Mouse (Mus musculus) kidney, embryonic 15.5 days (tissue): ENCODE results near the gene Zgrf1. TPM values are rescaled to one million over a fixed set of nuclear protein-coding genes. Genes with fewer than 3 reads are reported as not detected.
A peak's percentile ranks its signal among the peaks of the same experiment; 100 is the strongest.

Source experiments
- ATAC-seq: fragments of 200-750 bp; cut with Nextera tagmentation; replicated peaks from 2 replicates; pipeline ENCODE4 v1.8.0; 2017; ENCODE audit warnings: moderate TSS enrichment; ENCODE audit not compliant: low FRiP score
- H3K27ac ChIP-seq: fragments of 300-500 bp; sonication (generic); 2 replicates; pipeline ENCODE4 v1.5.1; 2015; ENCODE audit warnings: mild to moderate bottlenecking, inconsistent platforms
- H3K27me3 ChIP-seq: fragments of 300-500 bp; sonication (generic); 2 replicates; pipeline ENCODE4 v1.6.1; 2015; ENCODE audit warnings: inconsistent platforms
- H3K36me3 ChIP-seq: fragments of 300-500 bp; sonication (generic); 2 replicates; pipeline ENCODE4 v1.6.1; 2015; ENCODE audit warnings: inconsistent platforms
- H3K4me1 ChIP-seq: fragments of 300-500 bp; sonication (generic); 2 replicates; pipeline ENCODE4 v1.6.1; 2015; ENCODE audit warnings: inconsistent platforms
- H3K4me2 ChIP-seq: fragments of 300-500 bp; sonication (generic); 2 replicates; pipeline ENCODE4 v1.6.1; 2015; ENCODE audit warnings: moderate library complexity, mild to moderate bottlenecking, inconsistent platforms
- H3K4me3 ChIP-seq: fragments of 300-500 bp; sonication (generic); replicated peaks from 2 replicates; pipeline ENCODE4 v1.5.1; 2015; ENCODE audit warnings: mild to moderate bottlenecking, inconsistent platforms
- H3K9ac ChIP-seq: fragments of 300-500 bp; sonication (generic); 2 replicates; pipeline ENCODE4 v1.6.1; 2015; ENCODE audit warnings: mild to moderate bottlenecking, inconsistent platforms
- H3K9me3 ChIP-seq: fragments of 300-500 bp; sonication (generic); replicated peaks from 2 replicates; pipeline ENCODE4 v1.6.1; 2016; ENCODE audit warnings: inconsistent platforms
- WGBS: fragments of 180-500 bp; shearing (Covaris S2); methylation state at CpG from one replicate; pipeline ENCODE4 v1.1.7; 2015; ENCODE audit warnings: mixed read lengths; 5-methylcytosine and 5-hydroxymethylcytosine counted together
- polyA plus RNA-seq: library from polyadenylated mRNA; unstranded; fragments of >200 nt; fragmentation: Nextera tagmentation; extraction: Ambion mirVana; gene quantifications from 2 replicates; pipeline ENCODE4 v1.2.1, GENCODE M21; 2015

The Zgrf1 gene
- polyA plus RNA-seq: 9.2 and 10.8 TPM in 2 replicates

DNA sequence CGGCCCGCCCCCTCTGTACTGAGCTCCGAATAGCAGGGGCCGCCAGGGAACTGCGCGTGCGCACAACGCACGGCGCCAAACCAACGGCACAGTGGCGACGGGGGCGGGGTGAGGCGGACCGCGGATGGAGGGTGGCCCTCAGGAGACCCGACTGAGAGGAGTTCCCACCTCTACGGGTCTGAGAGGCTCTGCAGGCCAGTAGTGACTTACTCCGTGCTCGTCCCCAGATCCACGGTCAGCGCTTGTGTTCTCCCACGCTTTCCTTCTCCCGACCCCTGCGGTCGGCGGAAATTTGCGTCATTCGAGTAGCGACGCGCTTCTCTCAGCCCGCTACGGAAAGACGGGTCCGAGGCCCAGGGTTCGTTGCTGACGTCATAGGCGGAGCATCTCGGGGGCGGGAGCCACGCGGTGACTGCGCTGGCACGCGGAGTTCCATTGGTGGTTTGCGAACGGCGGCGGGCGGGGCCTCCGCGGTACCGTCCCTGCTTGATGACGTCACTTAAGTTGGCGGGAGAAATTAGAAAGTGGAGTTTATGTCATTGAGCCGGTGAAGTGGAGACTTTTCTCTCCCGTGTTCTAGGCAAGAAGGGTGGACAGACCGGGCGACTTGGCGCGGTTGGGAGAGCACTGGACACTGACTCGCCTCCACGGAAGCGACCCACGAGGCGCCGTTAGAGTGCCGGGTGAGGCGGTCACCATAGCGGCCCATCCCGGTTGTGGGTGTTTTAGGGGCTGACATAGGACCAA, at the start of gene Zgrf1, which contains the start of gene Larp7:
TSS of gene Zgrf1 (plus strand) at position 517 of the 747 bp plus-strand sequence.
TSS of gene Larp7 (minus strand) at position 377 of the 747 bp plus-strand sequence.
- Histone ChIP-seq H3K4me3 (peak within 1 kb of the TSS; percentile 76), H3K9ac (peak within 1 kb of the TSS; percentile 77), H3K4me1 (peaks cover 13% of the 10 kb centered on the region), H3K36me3 (peaks cover 22% of the 10 kb centered on the region), H3K27ac (peak within 1 kb of the TSS; percentile 98), H3K4me2 (peak within 1 kb of the TSS; percentile 73), H3K9me3 (no peaks in the 10 kb centered on the region), H3K27me3 (no peaks in the 10 kb centered on the region)
- 0% methylated on average over 73 of the region's 73 CpGs for WGBS
- ATAC-seq: peak; percentile 99

DNA sequence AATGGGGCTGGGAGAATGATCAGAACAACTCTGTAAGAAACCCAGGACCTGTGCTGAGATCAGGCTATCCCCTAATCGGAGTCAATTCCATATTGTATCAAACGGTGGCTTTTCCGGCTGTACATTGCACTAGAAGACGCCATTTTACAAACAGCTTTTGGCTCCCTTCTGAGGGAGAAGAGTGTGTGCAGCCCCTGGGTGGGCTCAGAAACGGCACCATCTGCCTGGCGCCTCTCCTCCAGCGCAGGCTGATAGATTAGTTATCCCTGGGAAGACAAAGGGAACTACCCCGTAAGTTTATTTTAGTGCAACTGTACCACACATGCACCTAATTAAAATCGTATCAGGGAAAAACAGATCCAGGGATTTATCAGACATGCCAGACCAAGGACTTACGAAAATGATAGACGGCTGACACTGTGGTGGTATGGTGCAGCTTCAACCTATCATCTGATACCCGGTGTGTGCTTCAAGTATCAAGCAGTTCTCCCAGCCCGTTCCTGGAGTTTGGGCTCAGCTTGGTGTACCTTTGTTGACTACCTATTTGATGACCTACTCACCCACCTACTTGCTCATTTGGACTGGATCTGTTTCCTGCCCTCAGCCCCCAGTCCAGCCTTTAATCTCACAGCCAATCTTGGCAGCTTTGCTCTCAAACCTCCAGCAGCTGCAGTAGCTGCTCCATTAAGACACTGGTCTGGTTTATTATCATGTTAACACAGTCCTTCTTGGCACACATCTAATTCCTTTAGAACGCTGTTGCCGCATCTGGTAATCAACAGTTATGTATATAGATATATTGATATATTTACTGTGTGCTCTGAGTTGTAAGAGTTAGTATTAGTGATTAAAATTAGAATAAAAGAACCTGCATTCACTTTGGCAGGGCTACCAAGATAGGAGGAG, 45.2 kb upstream of the Zgrf1 start:
- H3K4me2 ChIP-seq: no peak overlapping the region
- no peaks in the 10 kb centered on the region for H3K9me3 ChIP-seq
- H3K4me1 ChIP-seq: no peaks in the 10 kb centered on the region
- H3K9ac ChIP-seq: no peak overlapping the region
- H3K27me3 ChIP-seq: no peaks in the 10 kb centered on the region
- H3K36me3 ChIP-seq: no peaks in the 10 kb centered on the region
- 81% methylated on average over 15 of the region's 15 CpGs for WGBS
- no peak overlapping the region for H3K4me3 ChIP-seq
- H3K27ac ChIP-seq: no peak overlapping the region
- no peak for ATAC-seq

DNA sequence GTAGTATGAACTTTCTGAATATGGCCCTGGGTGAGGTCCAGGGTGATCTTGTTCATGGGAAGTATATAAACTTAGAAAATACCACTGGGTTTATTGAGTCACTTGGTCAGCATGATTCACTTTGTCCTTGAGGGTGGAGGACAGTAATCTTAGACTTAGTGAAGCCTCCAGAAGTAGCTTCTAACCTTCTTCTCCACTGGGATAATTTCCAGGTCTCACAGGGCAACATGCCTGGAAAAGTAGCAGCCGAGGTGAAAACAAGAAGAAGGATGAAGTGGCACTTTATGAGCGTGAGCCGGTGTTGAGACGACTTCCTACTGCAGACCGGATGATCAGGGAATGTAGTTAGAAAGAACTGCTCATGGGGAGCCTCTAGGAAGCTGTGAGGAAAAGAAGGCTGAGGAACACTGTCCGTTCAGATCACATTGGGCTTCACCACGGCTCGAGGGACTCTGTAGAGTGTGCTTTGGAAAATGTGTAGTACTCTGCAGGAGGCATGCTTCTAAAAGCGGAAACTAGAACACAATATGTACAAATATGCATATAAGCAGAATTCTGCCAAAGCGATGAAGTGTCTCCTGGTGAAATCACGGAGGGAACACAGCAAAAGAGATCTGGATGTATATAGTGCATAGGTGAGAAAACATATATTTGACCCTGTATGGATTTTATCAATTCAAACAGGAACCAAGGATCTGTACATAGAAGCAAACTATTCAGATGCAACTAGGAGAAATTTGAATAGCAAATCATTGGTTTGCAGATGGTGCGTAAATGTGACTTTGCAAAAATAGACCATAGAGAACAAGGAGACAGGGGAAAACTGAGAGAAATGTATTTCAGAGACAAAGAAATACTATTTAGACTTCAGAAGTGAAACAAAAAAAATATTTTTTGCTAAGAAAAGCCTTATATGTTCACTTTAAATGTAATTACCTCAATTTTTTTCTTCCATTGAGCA, 41.2 kb upstream of the Zgrf1 start:
- no peaks in the 10 kb centered on the region for H3K27me3 ChIP-seq
- WGBS: 82% methylated on average over 12 of the region's 12 CpGs
- no peak overlapping the region for H3K9ac ChIP-seq
- H3K4me1 ChIP-seq: no peaks in the 10 kb centered on the region
- no peak overlapping the region for H3K4me2 ChIP-seq
- no peak for ATAC-seq
- no peak overlapping the region for H3K27ac ChIP-seq
- H3K9me3 ChIP-seq: no peaks in the 10 kb centered on the region
- no peaks in the 10 kb centered on the region for H3K36me3 ChIP-seq
- no peak overlapping the region for H3K4me3 ChIP-seq

DNA sequence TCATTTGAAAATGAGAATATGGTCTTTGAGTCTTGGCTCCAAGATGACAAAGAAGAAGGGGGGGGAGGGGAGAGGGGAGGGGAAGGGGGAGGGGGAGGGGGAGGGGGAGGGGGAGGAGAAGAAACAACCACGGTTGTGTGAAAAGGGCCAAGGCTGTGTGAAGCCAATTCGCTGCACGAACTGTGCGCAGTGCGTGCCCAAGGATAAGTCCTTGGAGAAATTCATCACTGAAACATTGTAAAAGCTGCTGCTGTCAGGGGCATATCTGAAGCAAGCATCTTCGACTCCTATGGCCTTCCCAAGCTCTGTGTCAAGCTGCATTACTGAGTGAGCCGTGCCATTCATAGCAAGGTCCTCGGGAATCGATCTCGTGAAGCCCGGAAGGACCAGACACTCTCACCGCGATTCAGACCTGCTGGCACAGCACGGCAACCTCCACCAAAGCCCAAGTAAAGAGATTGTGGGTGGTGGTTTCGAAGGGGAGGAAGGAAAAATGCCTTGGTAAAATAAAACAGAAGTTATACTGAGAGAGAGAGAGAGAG, 40.4 kb upstream of the Zgrf1 start:
- Histone ChIP-seq H3K9ac (no peak overlapping the region), H3K4me3 (no peak overlapping the region), H3K36me3 (no peaks in the 10 kb centered on the region), H3K27ac (no peak overlapping the region), H3K9me3 (no peaks in the 10 kb centered on the region), H3K4me1 (no peaks in the 10 kb centered on the region), H3K27me3 (no peaks in the 10 kb centered on the region), H3K4me2 (no peak overlapping the region)
- 72% methylated on average over 15 of the region's 15 CpGs for WGBS
- ATAC-seq: no peak

DNA sequence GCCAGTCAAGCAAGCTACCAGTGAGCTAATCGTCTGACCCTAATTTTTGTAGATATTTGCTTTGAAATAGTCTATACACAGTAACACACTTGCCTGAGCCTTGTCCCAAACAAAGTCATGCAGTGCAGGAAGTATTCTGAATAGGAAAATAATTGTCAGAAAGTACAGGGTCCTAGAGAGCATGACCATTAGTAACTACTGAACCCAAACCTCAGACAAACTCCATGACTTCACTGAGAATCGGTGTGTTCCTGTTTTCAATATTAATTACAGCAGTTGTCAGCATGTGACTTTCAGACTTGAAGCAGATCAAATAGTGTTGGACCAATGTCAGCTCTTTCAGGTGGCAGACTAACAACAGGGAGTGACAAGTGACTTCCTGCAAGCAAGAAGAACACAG, 39.6 kb upstream of the Zgrf1 start:
- no peak overlapping the region for H3K4me3 ChIP-seq
- H3K4me1 ChIP-seq: no peaks in the 10 kb centered on the region
- no peaks in the 10 kb centered on the region for H3K9me3 ChIP-seq
- H3K27me3 ChIP-seq: no peaks in the 10 kb centered on the region
- 79% methylated on average over 2 of the region's 2 CpGs for WGBS
- H3K36me3 ChIP-seq: no peaks in the 10 kb centered on the region
- H3K4me2 ChIP-seq: no peak overlapping the region
- no peak overlapping the region for H3K27ac ChIP-seq
- H3K9ac ChIP-seq: no peak overlapping the region
- ATAC-seq: no peak

DNA sequence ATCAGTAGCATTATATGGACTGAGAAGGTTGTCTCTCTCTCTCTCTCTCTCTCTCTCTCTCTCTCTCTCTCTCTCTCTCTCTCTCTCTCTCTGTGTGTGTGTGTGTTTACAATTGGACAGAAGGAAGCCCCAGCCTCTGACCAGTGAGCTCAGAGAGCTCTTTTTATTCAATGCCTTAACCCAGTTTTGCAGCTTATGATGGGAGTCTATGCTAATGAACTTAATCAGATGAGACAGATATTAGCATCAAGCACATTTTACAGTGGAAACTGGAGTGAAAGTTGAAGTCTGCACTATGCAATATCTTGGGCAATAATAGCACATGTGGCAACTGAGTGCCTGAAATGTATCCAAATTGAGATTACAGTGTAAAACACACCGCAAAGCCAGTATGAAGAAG, 38.0 kb upstream of the Zgrf1 start:
- Histone ChIP-seq H3K9me3 (no peaks in the 10 kb centered on the region), H3K36me3 (no peaks in the 10 kb centered on the region), H3K4me1 (no peaks in the 10 kb centered on the region), H3K27me3 (no peaks in the 10 kb centered on the region), H3K4me2 (no peak overlapping the region), H3K27ac (no peak overlapping the region), H3K9ac (no peak overlapping the region), H3K4me3 (no peak overlapping the region)
- ATAC-seq: no peak
- WGBS: 95% methylated on average over 1 of the region's 1 CpGs

DNA sequence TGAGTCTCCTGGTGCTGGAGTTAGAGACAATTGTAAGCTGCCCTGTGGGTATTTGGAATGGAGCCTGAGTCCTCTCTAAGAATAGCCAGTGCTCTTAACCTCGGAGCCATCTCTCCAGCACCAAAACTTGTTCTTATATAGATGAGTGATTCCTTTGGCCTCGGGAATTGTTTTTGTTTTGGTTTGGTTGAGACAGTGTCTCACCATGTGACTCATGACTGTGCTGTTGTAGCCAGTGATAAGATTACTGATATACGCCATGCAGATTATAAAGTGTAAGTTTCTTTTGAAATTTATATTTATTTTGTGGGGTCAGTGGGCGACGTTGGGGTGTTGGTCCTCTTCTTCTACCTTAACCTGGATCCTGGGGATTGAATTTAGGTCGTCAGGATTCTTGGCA, 33.0 kb upstream of the Zgrf1 start:
- ATAC-seq: no peak
- Histone ChIP-seq H3K4me2 (no peak overlapping the region), H3K4me1 (no peaks in the 10 kb centered on the region), H3K27ac (no peak overlapping the region), H3K9me3 (no peaks in the 10 kb centered on the region), H3K36me3 (no peaks in the 10 kb centered on the region), H3K4me3 (no peak overlapping the region), H3K9ac (no peak overlapping the region), H3K27me3 (no peaks in the 10 kb centered on the region)
- WGBS: 75% methylated on average over 6 of the region's 6 CpGs

DNA sequence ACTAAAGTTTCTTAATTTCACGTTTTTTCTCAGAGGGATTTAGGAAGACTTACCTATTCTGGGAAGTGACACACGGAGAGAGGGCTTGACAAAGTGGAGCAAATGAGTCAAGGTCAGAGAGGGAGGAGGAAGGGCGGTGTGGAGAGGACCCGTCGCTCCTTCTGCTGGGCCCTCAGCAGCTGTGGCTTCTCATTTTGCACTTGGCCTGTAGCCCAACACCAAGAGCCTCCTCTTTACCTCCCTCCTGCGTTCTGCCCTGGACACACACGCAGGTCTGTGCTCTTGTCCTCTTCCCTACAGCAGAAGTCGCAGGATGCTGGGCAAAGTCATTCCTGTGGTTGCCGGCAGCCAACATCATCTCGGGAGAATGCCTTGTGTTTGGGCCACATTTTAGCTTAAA, 32.1 kb upstream of the Zgrf1 start:
- Histone ChIP-seq H3K4me3 (no peak overlapping the region), H3K9ac (no peak overlapping the region), H3K36me3 (no peaks in the 10 kb centered on the region), H3K9me3 (no peaks in the 10 kb centered on the region), H3K4me2 (no peak overlapping the region), H3K4me1 (no peaks in the 10 kb centered on the region), H3K27me3 (no peaks in the 10 kb centered on the region), H3K27ac (no peak overlapping the region)
- WGBS: 59% methylated on average over 10 of the region's 10 CpGs
- no peak for ATAC-seq

DNA sequence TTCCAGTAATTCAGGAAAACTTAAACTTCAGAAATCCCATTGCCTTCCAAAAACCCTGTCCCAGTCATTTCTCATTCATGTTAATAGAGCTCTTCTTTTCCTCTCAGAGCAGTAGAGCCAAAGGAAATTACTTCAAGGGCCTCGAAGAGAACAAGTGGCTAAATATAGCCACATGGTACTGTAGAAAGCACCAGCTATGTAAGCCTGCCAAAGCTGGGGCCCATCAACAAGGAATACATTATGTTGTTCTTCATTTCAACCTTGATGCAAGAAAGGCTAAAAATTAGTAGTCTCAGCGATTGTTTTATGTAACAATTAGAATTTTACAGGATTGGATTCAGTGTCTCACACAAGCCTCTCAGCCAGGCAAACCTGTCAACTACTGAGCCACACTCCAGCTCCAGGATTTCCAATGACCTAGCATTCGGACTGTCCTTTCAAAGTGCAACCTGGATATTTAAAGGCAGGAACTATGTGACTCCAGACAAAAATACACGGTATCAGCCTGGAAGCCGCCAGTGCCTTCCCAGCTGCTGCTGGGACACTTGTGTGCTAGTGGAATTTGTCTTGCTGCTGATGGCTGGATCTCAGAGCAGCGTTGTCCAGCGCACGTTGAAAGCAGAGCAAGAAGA, 28.0 kb upstream of the Zgrf1 start:
- ATAC-seq: no peak
- Histone ChIP-seq H3K27ac (no peak overlapping the region), H3K4me2 (no peak overlapping the region), H3K4me1 (no peaks in the 10 kb centered on the region), H3K36me3 (no peaks in the 10 kb centered on the region), H3K27me3 (no peaks in the 10 kb centered on the region), H3K4me3 (no peak overlapping the region), H3K9ac (no peak overlapping the region), H3K9me3 (no peaks in the 10 kb centered on the region)
- WGBS: 68% methylated on average over 8 of the region's 8 CpGs

DNA sequence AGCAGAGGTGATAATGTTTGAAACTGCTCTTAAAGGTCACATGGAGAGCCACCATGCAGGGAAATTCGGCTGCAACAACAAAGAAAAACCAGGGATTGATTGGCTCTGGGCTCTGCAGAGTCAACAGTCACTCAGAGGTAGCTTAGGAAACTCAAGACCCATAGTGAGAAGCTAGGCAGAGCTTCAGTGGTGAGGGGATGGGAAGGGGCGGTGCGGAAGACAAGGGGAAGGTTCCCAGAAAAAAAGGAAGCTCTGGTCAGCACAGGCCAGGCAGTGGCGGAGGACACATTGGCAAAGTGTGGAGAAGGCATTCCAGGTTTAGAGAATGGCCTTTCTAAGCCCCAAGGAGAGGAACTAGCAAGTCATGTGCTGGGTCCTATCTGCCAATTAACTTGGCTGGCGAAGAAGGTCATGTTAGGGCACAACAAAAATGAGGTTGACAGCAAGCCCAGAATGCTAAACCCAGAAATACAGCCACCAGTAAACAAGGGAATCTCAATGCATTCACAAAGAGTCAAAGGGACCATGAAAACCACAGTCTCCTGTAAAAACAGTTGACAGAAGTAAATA, 25.7 kb upstream of the Zgrf1 start:
- Histone ChIP-seq H3K4me3 (no peak overlapping the region), H3K9me3 (no peaks in the 10 kb centered on the region), H3K4me1 (no peaks in the 10 kb centered on the region), H3K4me2 (no peak overlapping the region), H3K9ac (no peak overlapping the region), H3K36me3 (no peaks in the 10 kb centered on the region), H3K27me3 (no peaks in the 10 kb centered on the region), H3K27ac (no peak overlapping the region)
- 80% methylated on average over 5 of the region's 5 CpGs for WGBS
- ATAC-seq: no peak

DNA sequence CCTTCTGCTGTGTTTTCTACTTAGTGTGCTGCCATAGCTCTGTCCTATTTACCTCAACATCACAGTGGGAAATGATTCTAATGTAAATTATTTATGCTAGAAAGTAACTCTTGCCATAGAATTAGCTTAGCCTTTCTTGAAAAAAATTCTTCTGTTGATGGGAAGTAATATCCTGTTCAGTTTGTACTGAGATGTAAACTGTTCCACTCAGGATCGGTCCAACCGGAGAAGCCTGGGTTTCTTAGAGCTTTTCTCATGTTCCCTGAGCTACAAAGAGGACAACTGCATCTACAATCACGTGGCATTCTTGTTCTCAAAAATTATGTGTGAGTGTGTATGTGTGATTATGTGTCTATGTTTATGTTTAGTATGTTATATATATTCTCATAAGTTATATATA, 24.1 kb upstream of the Zgrf1 start:
- H3K9me3 ChIP-seq: no peaks in the 10 kb centered on the region
- no peak overlapping the region for H3K9ac ChIP-seq
- H3K27ac ChIP-seq: no peak overlapping the region
- H3K4me2 ChIP-seq: no peak overlapping the region
- 87% methylated on average over 3 of the region's 3 CpGs for WGBS
- H3K4me1 ChIP-seq: no peaks in the 10 kb centered on the region
- H3K4me3 ChIP-seq: no peak overlapping the region
- no peaks in the 10 kb centered on the region for H3K27me3 ChIP-seq
- no peaks in the 10 kb centered on the region for H3K36me3 ChIP-seq
- no peak for ATAC-seq
